Mouse (Mus musculus): ENCODE data around the gene Cdc14a. TPM values are rescaled to one million over a fixed set of nuclear protein-coding genes. Genes with fewer than 3 reads are reported as not detected.

The Cdc14a gene
- polyA plus RNA-seq (2012; rRNA removed): 3.2 and 5.4 TPM in 2 replicates

GRCm38 (mm10) chr3:116423353-116424159 lies at the start of gene Cdc14a:
TSS of gene Cdc14a (minus strand) at chr3:116424032.
- under 1% methylated on average over 63 of the region's 64 CpGs for WGBS
- no peak for DNase-seq (ENCODE audit: low read depth, low spot score)

GRCm38 (mm10) chr3:116465709-116466108 lies 41.9 kb upstream of the Cdc14a start:
- WGBS: 79% methylated on average over 12 of the region's 12 CpGs
- no peak for DNase-seq (ENCODE audit: low read depth, low spot score)

GRCm38 (mm10) chr3:116464318-116464717 lies 40.5 kb upstream of the Cdc14a start:
- DNase-seq (ENCODE audit: low read depth, low spot score): no peak
- 60% methylated on average over 2 of the region's 2 CpGs for WGBS

DNA sequence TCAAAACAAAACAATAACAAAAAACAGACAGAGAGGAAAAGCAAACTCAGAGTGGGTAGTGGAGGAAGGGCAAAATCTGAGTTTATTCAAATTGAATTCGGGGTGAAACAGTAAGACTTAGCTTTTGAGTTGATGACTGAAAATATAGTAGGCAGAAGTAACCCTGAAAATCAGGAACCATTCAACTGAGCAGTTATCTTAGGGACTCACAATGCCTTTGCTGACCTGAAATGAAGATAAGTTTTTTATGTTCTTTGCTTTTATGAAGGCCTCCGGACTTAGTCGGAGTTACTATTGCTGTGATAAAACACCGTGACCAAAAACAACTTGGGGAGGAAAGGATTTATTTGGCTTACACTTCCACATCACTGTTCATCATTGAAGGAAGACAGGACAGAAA lies 37.2 kb upstream of the Cdc14a start:
- no peak for DNase-seq (ENCODE audit: low read depth, low spot score)
- 76% methylated on average over 4 of the region's 4 CpGs for WGBS

DNA sequence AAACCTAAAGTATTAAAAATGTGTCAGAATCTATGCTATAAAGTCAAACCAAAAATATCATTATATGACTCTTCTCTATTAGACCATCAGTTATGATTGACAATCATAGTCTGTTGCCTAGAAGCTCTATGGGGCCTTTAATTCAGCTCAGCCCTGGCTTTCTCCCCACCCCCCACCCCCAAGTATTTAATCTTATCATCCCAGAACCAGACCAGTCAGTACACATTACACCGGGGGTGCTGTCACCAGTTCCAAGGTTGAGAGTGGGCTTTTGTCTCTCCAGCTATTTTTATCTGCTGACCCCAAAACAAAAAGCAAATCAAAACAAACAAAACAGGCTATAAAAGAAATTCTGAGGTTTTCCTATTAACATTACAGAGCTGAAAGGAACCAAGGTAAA lies 30.7 kb upstream of the Cdc14a start:
- 62% methylated on average over 1 of the region's 1 CpGs for WGBS
- no peak for DNase-seq (ENCODE audit: low read depth, low spot score)

GRCm38 (mm10) chr3:116450741-116451140 lies 26.9 kb upstream of the Cdc14a start:
- no peak for DNase-seq (ENCODE audit: low read depth, low spot score)
- 77% methylated on average over 3 of the region's 3 CpGs for WGBS

DNA sequence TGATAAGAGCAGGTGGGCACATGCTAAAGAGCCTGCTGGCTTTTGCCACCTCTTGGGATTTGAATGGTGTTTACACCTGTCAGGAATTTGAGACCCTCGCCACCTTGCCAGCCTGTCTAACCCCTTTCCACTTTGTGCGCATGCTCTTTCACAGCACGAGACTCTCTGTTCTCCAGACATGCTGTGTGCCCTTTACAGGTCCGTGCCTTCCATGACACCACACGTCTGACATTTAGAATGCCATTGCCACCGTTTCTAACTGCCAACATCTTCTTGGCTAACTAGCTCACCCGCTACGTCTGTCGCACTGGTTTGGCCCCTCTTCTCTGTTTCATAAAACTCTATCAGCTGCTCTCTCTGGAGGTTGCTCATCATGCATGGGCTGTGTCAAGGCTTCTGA lies 20.5 kb upstream of the Cdc14a start:
- DNase-seq (ENCODE audit: low read depth, low spot score): no peak
- 88% methylated on average over 9 of the region's 9 CpGs for WGBS

GRCm38 (mm10) chr3:116442788-116443187 lies 19.0 kb upstream of the Cdc14a start:
- no peak for DNase-seq (ENCODE audit: low read depth, low spot score)
- 78% methylated on average over 1 of the region's 1 CpGs for WGBS

DNA sequence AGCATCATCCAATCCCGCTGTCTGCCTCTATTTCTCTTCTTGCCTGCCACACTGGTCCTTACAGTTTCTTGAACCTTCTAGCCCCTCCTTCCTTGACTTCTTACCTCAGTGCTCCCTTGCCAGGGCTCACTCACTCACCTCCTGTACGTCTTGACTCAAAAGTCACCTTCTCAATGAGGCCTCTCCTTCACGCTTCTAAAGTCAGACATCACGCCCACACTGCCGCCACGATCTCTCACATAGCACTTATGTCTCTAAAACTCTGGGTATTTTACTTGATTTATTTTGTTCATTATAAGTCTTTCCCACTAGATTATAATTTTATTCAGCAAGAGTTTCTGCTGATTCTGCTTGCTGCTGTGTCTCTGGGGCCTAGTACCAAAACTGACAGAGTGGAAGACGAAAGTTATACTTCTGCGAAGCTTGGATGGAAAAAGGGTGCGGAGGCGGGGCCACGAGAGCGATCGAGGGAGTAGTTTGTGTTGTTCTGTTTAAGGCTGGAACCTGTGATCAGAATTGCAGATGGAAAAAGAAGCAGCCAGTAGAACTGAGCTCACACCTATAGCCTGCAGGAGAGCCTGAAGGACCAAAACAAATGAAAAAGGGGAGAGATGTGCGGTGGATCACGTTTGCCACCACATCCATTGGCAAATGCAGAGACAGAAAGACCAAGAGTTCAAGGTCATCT lies 17.8 kb upstream of the Cdc14a start:
- no peak for DNase-seq (ENCODE audit: low read depth, low spot score)
- 93% methylated on average over 15 of the region's 15 CpGs for WGBS

DNA sequence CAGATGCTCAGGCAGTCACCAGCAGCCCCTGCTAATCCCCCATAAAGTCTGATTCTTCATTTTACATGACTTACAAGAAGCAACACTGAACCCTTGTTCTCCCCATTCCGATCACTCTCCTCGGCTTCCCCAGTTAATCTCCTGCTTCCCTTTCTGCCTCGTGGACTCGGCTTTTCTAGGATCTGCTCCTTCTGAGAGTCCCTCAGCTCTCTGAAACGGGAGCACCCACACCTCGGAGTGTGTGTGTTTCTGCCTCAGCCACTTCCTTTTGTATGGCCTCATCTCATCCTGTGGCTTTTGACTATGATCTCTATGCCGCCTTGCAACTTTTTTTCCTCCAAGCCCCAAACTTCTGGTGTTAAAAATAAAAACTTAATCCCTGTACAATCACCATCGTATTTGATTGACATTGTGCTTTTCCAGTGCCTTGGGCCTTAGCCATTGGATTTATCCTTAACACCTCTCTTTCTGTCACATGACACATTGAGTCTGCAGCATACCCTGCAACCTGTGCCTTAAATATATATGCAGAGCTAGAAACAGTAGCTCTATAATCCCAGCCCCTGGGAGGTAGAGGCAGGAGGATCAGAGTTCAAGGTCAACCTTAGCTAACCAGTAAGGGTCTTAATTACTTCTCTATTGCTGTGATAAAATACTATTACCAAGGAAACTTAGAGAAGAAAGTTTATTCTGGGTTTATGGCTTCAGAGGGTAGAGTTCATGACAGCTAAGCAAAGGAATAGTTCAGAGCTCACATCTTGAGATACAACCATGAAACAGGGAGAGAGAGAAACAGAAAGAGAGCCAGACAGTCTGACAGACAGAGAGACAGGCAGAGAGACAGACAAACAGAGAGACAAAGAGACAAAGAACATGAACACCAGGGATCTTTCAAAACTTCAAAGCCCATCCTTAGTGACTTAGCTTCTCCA lies 16.5 kb upstream of the Cdc14a start:
- 53% methylated on average over 8 of the region's 8 CpGs for WGBS
- DNase-seq (ENCODE audit: low read depth, low spot score): no peak

DNA sequence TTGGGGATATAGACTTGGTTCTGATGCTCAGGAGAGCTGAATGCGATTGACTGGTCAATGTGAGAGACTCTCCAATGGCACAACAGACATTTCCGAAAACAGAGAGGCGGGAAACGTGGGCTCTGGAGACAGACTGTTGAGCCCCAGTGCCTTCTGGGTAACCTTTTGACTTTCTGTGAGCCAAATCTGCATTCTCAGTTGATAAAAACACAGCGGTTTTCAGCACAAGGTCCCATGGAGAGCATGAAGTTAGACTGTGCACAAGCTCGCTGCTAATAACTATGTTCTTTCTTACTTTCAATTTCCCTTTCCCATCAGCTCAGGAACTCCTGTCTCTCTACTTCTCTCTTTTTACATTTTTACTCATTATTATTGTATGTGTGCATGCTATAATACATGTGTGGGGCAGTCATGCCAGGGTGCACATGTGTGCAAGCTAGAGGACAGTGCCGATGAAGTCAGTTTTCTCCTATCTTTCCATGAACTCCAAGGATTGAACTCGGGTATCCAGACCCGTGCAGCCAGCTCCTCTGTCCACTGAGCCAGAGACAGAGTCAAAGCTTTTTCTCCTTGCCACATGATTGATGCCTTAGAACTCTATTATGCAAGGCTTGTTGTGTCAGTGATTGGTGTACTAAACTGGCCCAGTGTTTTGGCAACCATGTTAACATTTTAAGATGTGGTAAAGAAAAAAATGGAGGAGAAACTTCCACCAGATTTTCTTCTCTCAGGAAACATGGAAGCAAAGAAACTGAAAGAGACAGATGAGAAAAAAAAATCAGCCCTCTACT lies 13.2 kb upstream of the Cdc14a start:
- no peak for DNase-seq (ENCODE audit: low read depth, low spot score)
- WGBS: 80% methylated on average over 9 of the region's 9 CpGs

GRCm38 (mm10) chr3:116436113-116436512 lies 12.3 kb upstream of the Cdc14a start:
- 74% methylated on average over 3 of the region's 3 CpGs for WGBS
- DNase-seq (ENCODE audit: low read depth, low spot score): no peak

DNA sequence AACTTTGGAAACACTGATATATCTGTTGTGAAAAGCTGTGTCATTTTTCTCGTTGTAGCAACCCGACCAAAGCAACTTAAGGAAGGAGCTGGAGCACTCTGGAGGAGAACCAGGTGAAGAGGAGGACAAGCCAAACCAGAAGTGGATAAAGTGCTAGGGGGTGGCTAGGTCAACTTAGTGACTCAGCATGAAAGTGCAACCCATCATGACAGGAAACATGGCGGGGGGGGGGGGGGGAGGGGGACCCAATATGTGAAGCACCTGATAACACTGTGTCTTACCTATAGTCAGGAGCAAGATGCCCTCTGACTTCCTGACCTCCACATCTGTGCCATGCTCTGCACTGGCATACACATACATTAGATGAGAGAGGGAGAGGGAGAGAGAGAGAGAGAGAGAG lies 10.9 kb upstream of the Cdc14a start:
- WGBS: 81% methylated on average over 3 of the region's 3 CpGs
- DNase-seq (ENCODE audit: low read depth, low spot score): no peak

- no peak for DNase-seq (ENCODE audit: low read depth, low spot score)
- 96% methylated on average over 6 of the region's 6 CpGs for WGBS
Measured at GRCm38 (mm10) chr3:116425901-116426300, 2.1 kb upstream of the Cdc14a start.

- WGBS: under 1% methylated on average over 11 of the region's 11 CpGs
- DNase-seq (ENCODE audit: low read depth, low spot score): peak; percentile 71
Measured at GRCm38 (mm10) chr3:116424973-116425284, 1.1 kb upstream of the Cdc14a start.

GRCm38 (mm10) chr3:116424160-116424972 lies 534 bp upstream of the Cdc14a start:
- WGBS: under 1% methylated on average over 32 of the region's 32 CpGs
- no peak for DNase-seq (ENCODE audit: low read depth, low spot score)

- no peak for DNase-seq (ENCODE audit: low read depth, low spot score)
- WGBS: under 1% methylated on average over 23 of the region's 23 CpGs
Measured at GRCm38 (mm10) chr3:116422795-116423352, 958 bp downstream of the Cdc14a start.

DNA sequence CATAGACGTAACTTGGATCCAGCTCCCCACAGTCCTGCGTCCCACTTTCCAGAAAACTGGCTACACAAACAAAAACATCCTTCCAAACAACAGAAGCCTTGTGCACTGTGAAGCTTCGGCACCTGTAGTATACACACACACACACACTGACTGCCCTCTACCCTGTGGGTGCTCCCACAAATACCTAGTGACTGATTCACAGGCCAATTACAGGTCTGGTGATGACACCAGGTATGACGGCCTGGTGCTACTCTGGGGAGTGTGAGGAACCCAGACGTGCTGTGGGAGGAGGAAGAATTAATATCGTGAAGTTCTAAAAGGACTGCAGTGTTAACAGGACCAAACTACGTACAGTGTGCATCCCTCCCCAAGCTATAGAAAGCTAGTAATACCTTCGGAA lies 1.8 kb downstream of the Cdc14a start:
- DNase-seq (ENCODE audit: low read depth, low spot score): no peak
- WGBS: 31% methylated on average over 8 of the region's 8 CpGs
